Mouse (Mus musculus) gastrocnemius, postnatal 10 days (tissue): ENCODE results near the gene Macf1. TPM values are rescaled to one million over a fixed set of nuclear protein-coding genes. Genes with fewer than 3 reads are reported as not detected.
"Not testable (repeated sequence)": the region's sequence is repeated elsewhere in the genome, so short reads cannot be mapped to it uniquely, and the experiment has no call there.

Source experiments
- DNase-seq: peaks from one replicate; pipeline ENCODE4 v3.0.0; 2021; ENCODE audit warnings: mixed read lengths
- total RNA-seq, 2 experiments: library from RNA; stranded (reverse); gene quantifications; 2 replicates each; pipeline ENCODE4 v1.2.3; 2021

The Macf1 gene
- total RNA-seq, 2 experiments from 2014 or later: 108 to 144 TPM

- DNase-seq: no peak
Measured at GRCm38 (mm10) chr4:123634436-123634835, 49.7 kb downstream of the Macf1 start.

- no peak for DNase-seq
Measured at GRCm38 (mm10) chr4:123633874-123634273, 50.3 kb downstream of the Macf1 start.

- DNase-seq: peak; percentile 57
Measured at GRCm38 (mm10) chr4:123633370-123633769, 50.8 kb downstream of the Macf1 start.

GRCm38 (mm10) chr4:123632116-123632515, 52.0 kb downstream of the Macf1 start:
- DNase-seq: not testable (repeated sequence)

GRCm38 (mm10) chr4:123631654-123632053, 52.5 kb downstream of the Macf1 start:
- DNase-seq: no peak

- no peak for DNase-seq
Measured at GRCm38 (mm10) chr4:123627683-123628082, 56.5 kb downstream of the Macf1 start.

GRCm38 (mm10) chr4:123625332-123626072, 58.7 kb downstream of the Macf1 start:
- no peak for DNase-seq

- DNase-seq: peak; percentile 15
Measured at GRCm38 (mm10) chr4:123624438-123624837, 59.7 kb downstream of the Macf1 start.

GRCm38 (mm10) chr4:123623742-123624151, 60.4 kb downstream of the Macf1 start:
- no peak for DNase-seq

GRCm38 (mm10) chr4:123621732-123622131, 62.4 kb downstream of the Macf1 start:
- no peak for DNase-seq

- no peak for DNase-seq
Measured at GRCm38 (mm10) chr4:123617727-123618389, 66.3 kb downstream of the Macf1 start.

GRCm38 (mm10) chr4:123616971-123617370, 67.2 kb downstream of the Macf1 start:
- DNase-seq: no peak

GRCm38 (mm10) chr4:123616501-123616900, 67.7 kb downstream of the Macf1 start:
- DNase-seq: no peak

- no peak for DNase-seq
Measured at GRCm38 (mm10) chr4:123613309-123613947, 70.7 kb downstream of the Macf1 start.

GRCm38 (mm10) chr4:123611940-123612339, 72.2 kb downstream of the Macf1 start:
- DNase-seq: no peak

- DNase-seq: no peak
Measured at GRCm38 (mm10) chr4:123611241-123611640, 72.9 kb downstream of the Macf1 start.

- DNase-seq: no peak
Measured at GRCm38 (mm10) chr4:123607174-123607573, 77.0 kb downstream of the Macf1 start.

GRCm38 (mm10) chr4:123605948-123606347, 78.2 kb downstream of the Macf1 start:
- no peak for DNase-seq

GRCm38 (mm10) chr4:123605309-123605708, 78.9 kb downstream of the Macf1 start:
- DNase-seq: no peak

- DNase-seq: no peak
Measured at GRCm38 (mm10) chr4:123602700-123603261, 81.4 kb downstream of the Macf1 start.

GRCm38 (mm10) chr4:123601036-123601435, 83.1 kb downstream of the Macf1 start:
- DNase-seq: no peak

GRCm38 (mm10) chr4:123598519-123599228, 85.5 kb downstream of the Macf1 start:
- no peak for DNase-seq
